Mouse (Mus musculus): ENCODE results near the gene Skint4.

Skint4 gene

GRCm38 (mm10) chr4:112071716-112072115, at the start of gene Skint4:
Gene Skint4 (plus strand): TSS chr4:112072016.
- DNase-seq (ENCODE audit: low spot score in 2 of 2) = no peak
